Mouse (Mus musculus) limb, embryonic 10.5 days (tissue): ENCODE measurements around the gene Serbp1. TPM values are rescaled to one million over a fixed set of nuclear protein-coding genes. Genes with fewer than 3 reads are reported as not detected.

Source experiments
- DNase-seq: peaks from one replicate; pipeline ENCODE4 v3.0.0-alpha.2; 2017; ENCODE audit warnings: low spot score
- H3K27ac ChIP-seq: fragments of 300-500 bp; sonication (generic); 2 replicates; pipeline ENCODE4 v1.5.1; 2016; ENCODE audit warnings: mild to moderate bottlenecking
- H3K27me3 ChIP-seq: fragments of 300-500 bp; sonication (generic); 2 replicates; pipeline ENCODE4 v1.6.1; 2016; ENCODE audit warnings: low read depth, mild to moderate bottlenecking; ENCODE audit not compliant: poor library complexity, severe bottlenecking
- H3K36me3 ChIP-seq: fragments of 300-500 bp; sonication (generic); 2 replicates; pipeline ENCODE4 v1.6.1; 2016; ENCODE audit warnings: mild to moderate bottlenecking, moderate library complexity
- H3K4me1 ChIP-seq: fragments of 300-500 bp; sonication (generic); 2 replicates; pipeline ENCODE4 v1.6.1; 2016
- H3K4me3 ChIP-seq: fragments of 300-500 bp; sonication (generic); 2 replicates; pipeline ENCODE4 v1.5.1; 2016; ENCODE audit warnings: mild to moderate bottlenecking, moderate library complexity
- H3K9me3 ChIP-seq: fragments of 300-500 bp; sonication (generic); replicated peaks from 2 replicates; pipeline ENCODE4 v1.6.1; 2016; ENCODE audit warnings: mild to moderate bottlenecking
- WGBS: fragments of 180-500 bp; shearing (Covaris S2); methylation state at CpG from one replicate; pipeline ENCODE4 v1.1.7; 2016; 5-methylcytosine and 5-hydroxymethylcytosine counted together
- polyA plus RNA-seq: library from polyadenylated mRNA; unstranded; fragments of >200 nt; fragmentation: Nextera tagmentation; extraction: Ambion mirVana; gene quantifications from 2 replicates; pipeline ENCODE4 v1.2.1, GENCODE M21; 2016

Gene Serbp1
- polyA plus RNA-seq, 1 experiment from 2014 or later = 505 TPM

DNA sequence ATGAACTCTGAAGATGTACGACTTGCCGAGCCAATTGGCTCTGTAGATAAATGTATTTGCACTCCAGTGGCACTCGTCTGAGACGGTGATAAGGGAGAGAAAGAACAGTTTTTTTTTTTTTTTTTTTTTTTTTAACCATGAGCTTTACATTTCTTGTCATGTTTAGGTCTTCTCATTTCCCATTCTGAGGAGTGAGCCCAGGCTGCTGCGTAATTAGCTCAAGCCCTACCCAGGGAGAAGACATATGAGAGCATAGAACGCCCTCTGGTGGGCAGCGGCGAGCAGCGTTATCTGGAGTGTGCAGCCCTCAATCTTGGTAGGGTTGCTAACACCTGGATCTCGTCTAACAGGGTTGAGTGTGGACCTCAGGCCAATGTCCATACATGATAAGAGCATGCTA is 80.5 kb downstream of the Serbp1 start:
- no peak overlapping the region for H3K27ac ChIP-seq
- peak; percentile 76 for DNase-seq
- WGBS = 32% methylated on average over 10 of the region's 10 CpGs
- H3K4me1 ChIP-seq = no peaks in the 10 kb centered on the region
- H3K36me3 ChIP-seq = no peaks in the 10 kb centered on the region
- H3K27me3 ChIP-seq = no peaks in the 10 kb centered on the region
- H3K4me3 ChIP-seq = no peak overlapping the region
- H3K9me3 ChIP-seq = no peaks in the 10 kb centered on the region

DNA sequence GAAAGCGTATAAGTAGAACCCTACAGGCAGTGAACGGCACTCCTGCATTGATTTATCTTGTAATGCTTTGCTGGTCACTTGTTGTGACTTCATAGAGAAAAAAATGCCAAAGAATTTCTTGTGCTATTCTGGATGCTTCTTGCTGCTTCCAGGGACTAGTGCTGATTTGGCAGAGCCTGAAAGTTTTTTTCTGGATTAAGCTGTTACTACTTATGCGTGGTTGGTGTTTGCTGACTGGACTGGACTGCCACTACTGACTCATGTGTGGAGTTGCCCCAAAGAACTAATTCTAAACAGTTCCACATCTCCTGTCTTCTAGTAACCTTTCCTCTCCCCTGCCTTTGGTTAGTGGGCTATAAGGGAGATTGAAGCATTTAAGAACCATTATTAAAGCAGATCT is 85.8 kb downstream of the Serbp1 start:
- Histone ChIP-seq H3K4me1 (no peaks in the 10 kb centered on the region), H3K36me3 (no peaks in the 10 kb centered on the region), H3K27me3 (no peaks in the 10 kb centered on the region), H3K4me3 (no peak overlapping the region), H3K9me3 (no peaks in the 10 kb centered on the region), H3K27ac (no peak overlapping the region)
- whole genome bisulfite sequencing = 89% methylated on average over 3 of the region's 3 CpGs
- no peak for DNase-seq

DNA sequence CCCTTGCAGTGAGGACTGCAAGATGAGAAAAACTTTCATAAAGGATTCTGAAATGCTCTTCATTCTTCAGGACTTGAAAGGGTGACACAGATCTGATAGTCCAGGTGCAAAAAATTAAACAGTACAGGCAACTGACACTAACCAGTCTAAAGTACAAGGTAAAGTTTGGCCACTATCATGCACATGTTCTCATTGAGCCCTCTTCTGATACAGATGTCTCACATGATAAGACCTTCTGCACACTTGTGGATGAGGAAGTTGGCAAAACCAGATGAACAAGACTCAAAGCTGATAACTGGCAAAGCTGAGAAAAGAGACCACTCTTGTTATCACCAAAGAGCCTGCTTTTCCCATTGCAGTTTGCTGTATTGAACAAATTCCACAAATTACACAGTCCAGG is 100.0 kb downstream of the Serbp1 start:
- no peaks in the 10 kb centered on the region for H3K27me3 ChIP-seq
- H3K4me1 ChIP-seq = no peaks in the 10 kb centered on the region
- no peak overlapping the region for H3K4me3 ChIP-seq
- no peaks in the 10 kb centered on the region for H3K9me3 ChIP-seq
- H3K27ac ChIP-seq = no peak overlapping the region
- no peak for DNase-seq
- no peaks in the 10 kb centered on the region for H3K36me3 ChIP-seq

DNA sequence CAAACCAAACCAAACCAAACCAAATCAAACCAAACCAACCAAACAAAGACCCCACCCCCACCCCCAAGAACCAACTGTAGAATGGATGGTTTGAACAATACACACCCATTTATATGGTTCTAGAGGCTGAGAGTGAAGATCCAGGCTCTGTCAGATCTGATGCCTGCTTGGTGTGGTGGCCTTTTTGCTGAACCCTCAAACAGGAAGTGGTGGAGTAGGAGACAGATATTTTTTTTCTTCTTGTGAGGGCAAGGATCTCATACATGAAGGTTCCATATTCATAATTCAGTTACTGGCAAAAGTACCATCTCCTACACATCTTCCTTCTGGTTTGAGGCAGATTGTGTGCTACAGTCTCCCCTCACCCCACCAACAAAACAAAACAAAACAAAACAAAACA is 101.5 kb downstream of the Serbp1 start:
- Histone ChIP-seq H3K27ac (no peak overlapping the region), H3K27me3 (no peaks in the 10 kb centered on the region), H3K36me3 (no peaks in the 10 kb centered on the region), H3K9me3 (no peaks in the 10 kb centered on the region), H3K4me3 (no peak overlapping the region), H3K4me1 (no peaks in the 10 kb centered on the region)
- no peak for DNase-seq

Other genes starting within 250 kb of the Serbp1 start
- gene Gadd45a, start 200.7 kb upstream of the Serbp1 start, polyA plus RNA-seq = 17.3 and 18.6 TPM in 2 replicates
- 0.06 TPM in 1 of 2 replicates, not detected in the other for gene Il12rb2, start 138.0 kb downstream of the Serbp1 start, polyA plus RNA-seq